Mouse (Mus musculus) cerebellum, adult 9-11 months (tissue): ENCODE measurements around the gene Gpr108.
"Not testable (repeated sequence)": the region's sequence is repeated elsewhere in the genome, so short reads cannot be mapped to it uniquely, and the experiment has no call there.

Experiments used
- DNase-seq: peaks from one replicate; pipeline ENCODE4 v3.0.0; 2022

Gpr108 gene

DNA sequence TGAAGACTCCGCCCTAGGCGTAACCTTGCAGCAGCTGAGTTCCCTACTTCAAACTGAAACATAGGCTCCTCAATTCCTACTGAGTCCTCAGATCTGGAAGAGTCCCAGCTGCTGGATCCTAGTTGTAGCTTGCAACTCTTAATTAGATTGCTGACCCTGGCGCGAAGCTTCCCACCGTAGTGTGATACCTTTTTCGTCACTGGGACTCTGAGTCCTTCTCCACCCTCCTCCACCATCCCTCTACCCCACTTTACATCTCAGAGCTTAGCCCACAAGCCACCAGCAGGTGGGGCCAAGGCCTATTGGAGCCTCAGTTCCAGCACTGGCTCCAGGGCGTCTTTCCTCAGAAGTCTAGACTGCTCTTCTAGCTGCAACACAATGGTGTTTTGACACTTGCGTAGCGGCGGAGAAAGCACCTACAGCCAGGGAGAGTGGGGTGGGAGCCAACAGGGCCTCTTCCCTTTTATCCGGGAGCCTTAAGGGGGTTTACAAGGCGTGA is at the start of gene Gpr108:
Gene Gpr108, minus strand, starts transcription at position 246 of the 499 bp plus-strand sequence.
- DNase-seq = peak; percentile 92

DNA sequence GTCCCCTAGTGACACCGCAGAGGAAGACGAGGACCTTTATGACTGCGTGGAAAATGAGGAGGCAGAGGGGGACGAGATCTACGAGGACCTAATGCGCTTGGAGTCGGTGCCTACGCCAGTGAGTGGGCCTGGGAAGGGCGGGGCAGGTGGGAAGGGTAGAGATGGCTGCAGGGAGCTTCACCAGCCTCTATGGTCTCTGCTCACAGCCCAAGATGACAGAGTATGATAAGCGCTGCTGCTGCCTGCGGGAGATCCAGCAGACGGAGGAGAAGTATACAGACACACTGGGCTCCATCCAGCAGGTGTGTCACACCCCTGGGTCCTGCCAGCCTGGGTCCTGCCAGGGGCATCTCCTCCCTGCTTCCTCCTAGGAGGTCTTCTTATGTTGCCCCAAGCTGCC is 48.8 kb upstream of the Gpr108 start:
- DNase-seq = no peak

DNA sequence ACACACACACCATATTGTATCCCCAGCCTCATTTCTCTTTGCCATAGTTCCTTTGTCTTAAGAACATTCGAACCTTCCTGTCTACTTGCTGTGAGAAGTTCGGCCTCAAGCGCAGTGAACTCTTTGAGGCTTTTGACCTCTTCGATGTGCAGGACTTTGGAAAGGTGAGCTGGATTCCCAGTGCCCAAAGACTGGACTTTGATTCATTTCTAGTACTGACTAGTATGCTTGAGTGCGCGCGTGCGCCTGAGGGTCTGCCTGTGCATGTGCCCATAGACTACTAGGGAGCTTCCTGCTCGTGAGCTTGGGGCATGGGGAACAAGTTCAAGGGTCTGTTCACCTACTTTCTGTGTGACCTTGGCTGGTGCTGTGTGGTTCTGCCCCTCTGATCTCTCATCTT is 47.7 kb upstream of the Gpr108 start:
- DNase-seq = no peak

DNA sequence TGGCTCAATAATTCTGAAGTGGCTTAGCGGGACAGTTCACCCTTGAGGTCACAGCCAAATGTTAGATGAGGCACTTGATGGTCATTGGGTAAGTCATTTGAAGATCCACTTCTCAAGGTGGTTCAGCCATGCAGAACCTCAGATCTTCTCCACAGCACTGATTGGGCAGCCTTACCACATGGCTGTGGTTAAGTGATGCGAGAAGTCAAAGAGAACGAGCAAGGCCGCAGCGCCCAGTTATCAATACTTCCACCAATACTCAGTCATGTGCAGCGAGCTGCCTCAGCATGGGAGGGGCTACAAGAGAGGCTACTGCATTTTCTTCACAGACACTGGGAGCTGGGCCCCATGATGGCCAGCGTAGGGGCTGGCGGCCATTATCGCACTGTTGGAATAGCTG is 44.7 kb upstream of the Gpr108 start:
- DNase-seq = no peak

DNA sequence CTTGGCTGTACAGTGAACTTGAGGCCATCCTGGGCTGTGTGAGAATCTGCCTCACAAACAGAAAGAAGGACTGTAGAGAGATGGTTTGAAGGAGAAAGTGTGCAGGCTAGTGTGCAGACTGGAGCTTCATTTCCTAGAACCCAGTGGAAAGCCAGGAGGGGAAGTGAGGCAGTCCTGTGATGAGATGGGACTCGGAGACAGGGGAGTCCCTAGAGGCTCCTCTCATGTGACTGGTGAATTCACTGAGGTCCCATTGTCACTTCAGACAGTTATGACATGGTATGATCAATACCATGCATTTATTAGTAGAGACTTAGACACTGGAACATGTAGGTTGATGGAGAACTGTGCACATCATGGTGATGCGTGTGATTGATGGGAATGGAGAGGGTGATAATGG is 44.1 kb upstream of the Gpr108 start:
- DNase-seq = no peak

DNA sequence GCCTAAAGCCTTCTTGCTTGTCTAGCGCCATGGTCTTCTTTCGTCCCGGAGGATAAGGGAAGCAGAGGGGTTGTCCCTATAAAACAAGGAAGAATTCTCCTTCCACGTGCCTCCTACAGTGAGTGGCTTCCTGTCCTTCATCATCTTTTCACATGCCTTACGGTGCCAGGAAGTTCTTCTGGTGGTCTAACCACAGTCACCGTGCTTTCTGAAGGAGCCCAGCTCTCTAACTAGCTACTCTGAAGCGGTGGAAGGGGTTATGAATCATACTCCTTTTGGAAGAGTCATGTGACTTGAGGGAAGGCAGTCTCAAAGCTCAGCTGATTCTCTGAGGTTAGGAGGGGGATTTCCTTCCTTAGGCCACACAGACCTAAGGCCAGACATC is 42.4 kb upstream of the Gpr108 start:
- DNase-seq = no peak

DNA sequence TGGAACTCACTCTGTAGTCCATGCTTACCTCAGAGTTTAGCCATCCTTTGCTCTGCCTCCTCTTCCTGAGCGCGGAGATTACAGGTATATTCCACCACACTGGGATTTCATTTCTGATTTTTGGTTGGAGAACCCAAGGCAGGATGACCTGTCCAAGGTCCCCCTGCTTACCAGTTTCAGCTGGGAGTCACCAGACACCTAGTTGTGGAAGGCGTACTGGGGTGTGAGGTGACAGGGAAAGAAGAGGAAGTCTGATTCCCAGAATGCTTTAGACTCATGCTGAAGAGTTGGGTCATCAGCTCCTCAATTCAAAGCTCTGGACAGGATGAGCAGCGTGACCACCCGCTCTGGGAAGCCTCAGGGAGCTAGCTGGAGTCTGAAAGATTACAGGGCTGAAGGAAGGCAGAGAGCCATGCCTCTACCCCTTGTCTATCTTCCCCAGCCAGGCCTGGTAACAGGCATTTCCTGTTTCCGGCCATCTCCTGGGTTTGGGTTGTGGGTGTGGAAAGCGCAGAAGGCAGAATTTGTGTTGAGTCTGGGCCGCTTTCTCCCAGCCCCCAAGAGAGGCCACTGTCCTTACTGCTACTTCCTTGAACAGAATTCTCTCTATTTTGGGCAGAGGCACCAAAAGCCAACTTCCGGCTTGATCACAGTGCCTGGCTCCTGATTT is 41.9 kb upstream of the Gpr108 start:
- no peak for DNase-seq

DNA sequence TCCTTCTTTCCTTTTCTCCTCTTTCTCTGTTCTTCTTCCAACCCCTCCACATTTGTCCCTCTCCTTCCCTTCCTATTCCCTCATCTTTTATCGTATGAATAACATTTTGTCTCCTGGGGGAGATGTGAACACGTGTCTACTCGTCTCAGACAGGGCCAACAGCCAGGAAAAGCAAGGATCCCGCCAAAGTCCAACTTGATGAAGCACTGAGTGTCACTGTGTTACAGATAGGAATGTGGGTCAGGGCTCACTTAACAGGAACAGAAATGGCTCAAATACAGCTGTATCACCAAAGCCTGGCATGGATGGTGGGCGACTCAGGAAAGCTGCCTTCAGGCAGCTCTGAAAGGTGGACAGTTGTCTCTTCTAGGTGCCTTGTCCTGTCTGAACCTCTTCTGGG is 41.0 kb upstream of the Gpr108 start:
- DNase-seq = no peak

DNA sequence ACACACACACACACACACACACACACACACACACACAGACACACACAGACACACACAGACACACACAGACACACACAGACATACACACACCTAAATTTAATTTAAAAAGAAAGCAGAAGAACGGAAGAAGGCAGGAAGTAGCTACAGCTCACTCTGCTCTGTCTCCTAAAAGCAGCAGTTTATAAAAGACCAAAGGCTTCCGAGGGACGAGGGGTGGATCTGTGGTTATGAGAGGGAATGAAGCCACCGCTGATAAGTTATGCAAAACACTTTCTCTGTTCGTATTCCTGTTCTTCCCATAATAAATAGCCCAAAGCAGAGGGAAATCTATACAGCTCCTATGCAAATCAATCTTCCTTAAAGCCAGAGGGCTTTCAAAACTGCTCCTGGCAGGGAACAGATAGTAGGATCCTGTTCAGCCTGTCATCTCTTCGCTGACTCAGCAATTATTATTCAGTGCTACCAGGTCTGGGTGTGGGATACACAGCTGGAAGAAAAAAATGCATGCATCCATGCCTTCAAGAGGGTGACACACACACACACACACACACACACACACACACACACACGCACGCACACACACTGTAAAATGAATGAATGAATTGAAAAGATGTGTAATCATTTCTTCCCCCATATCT is 38.6 kb upstream of the Gpr108 start:
- no peak for DNase-seq

DNA sequence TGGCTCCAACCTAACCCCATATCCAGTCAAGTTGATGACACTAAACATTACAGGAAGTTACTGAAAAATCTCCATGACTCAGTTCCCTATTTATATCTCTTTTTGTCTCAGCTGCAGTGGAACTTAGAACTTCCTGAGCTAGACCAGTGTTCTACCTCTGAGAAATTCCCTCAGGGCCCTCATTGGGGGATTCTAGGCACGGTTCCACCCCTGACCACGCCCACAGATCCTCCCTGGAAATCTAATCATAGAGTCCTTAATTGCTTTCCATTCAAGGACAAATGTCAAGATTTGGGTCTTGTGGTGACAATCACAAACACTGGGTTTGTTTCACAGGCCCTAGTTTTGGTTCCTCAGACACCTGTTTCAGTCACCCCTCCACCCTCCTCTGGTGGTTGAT is 36.8 kb upstream of the Gpr108 start:
- DNase-seq = no peak

DNA sequence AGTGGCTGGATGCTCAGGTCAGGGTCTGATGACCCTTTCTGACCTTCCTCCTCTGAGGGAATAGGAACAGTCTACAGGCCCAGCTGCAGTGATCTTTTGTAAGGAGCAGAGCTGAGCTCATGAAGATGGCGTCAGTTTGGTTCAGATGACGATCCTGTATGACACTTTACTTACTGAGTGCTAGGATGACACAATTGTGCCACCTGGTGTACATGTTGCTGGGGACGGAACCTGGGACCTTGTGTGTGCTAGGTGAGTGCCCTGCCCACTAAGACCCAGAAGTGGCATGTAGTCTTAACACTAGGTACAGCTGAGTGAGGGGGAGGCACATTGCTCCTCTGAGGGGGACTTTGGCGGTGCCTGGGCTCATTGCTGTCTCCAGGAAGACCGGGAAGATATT is 35.7 kb upstream of the Gpr108 start:
- DNase-seq = no peak

DNA sequence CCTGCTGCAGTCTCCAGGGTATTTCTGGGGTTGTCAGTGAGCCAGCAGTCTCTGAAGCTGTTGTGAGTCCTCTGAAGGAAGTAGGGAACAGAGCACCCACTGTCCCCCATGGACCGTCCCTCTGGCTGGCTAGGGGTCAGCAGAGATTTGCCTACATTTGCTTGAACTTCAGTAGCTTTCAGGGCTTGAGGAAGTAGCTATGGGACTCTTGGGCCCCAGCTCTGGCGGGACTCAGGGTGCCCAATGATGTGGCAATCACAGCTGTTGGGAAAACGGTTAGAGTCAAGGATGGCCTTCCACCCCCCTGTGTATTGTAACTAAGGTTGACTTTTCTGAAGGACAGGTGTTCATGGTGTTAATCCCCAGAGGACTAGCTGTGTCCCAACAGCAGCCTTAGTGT is 32.2 kb upstream of the Gpr108 start:
- DNase-seq = no peak

DNA sequence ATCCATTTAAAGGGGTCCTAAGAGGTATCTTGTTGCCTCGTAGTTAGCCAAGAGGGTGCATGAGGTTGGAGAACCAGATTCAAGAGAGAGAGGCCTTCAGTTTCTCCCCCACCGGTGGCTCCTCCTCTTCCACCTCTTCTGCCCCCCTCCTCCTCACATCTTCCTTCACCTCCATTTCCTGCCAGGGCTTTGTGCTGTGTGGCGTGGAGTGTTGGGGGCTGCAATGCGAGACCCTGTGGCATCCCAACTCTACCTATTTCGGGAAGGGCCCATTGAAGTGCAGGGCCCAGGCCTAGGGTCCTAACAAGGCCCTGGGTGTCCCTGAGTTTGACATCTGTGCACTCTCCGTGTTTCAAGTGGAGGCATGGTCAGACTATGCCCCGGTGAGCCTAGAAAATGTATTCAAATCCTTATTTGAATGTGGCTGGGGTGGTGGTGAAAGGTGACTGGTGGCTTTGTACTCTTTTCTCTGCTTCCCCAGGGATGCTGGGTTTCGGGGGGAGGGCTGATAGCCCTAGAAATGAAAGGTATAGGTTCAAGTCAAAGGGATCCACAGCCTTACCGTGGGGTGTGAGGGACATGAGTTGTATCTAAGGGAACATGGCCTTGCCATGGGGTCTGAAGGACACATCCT is 31.5 kb upstream of the Gpr108 start:
- DNase-seq = no peak

DNA sequence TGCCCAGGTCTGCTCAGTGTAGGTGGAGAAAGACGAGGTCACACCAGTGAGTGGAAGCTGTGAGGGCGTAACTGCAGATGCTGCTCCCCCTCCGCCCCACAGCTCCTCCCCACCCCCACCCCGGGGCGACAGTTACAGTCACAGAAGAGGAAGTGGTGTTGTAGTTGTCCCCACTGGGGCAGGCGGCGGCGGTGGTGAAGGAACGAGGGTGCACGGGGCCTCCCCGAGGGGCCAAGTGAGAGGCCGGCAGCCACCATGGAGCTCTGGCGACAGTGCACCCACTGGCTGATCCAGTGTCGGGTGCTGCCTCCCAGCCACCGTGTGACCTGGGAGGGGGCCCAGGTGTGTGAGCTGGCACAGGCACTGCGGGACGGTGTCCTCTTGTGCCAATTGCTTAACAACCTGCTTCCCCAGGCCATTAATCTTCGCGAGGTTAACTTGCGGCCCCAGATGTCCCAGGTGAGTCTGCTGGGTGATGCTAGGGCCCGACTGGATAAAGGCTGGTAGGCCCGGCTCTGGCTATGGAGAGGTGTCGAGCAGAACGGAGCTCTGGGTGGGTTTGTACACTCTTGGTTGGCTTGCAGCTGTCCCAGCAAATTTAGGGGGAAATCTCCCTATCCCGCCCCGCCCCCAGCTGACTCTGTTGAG is 30.8 kb upstream of the Gpr108 start, which contains the start of gene Vav1:
Gene Vav1, plus strand, starts transcription at position 158 of the 648 bp plus-strand sequence.
- DNase-seq = peak; percentile 44

DNA sequence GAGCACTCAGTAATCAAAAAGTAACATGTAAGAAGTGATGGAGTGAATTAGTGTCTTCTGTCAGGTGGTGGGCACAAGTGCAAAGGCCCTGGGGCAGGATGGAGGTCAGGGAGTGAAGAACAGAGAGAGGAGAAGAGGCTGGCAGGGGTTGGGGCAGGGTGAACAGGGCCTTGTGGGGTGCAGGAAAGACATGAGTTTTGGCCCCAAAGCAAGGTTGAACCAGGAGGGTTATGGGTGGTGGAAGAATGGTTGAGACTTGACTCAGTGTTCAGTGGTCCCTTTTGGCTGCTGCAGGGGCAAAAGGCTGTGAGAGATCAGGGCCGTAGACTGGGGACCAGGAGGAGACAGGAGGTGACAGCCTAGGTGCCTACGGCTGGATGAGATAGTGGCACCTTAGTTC is 30.3 kb upstream of the Gpr108 start:
- DNase-seq = no peak

DNA sequence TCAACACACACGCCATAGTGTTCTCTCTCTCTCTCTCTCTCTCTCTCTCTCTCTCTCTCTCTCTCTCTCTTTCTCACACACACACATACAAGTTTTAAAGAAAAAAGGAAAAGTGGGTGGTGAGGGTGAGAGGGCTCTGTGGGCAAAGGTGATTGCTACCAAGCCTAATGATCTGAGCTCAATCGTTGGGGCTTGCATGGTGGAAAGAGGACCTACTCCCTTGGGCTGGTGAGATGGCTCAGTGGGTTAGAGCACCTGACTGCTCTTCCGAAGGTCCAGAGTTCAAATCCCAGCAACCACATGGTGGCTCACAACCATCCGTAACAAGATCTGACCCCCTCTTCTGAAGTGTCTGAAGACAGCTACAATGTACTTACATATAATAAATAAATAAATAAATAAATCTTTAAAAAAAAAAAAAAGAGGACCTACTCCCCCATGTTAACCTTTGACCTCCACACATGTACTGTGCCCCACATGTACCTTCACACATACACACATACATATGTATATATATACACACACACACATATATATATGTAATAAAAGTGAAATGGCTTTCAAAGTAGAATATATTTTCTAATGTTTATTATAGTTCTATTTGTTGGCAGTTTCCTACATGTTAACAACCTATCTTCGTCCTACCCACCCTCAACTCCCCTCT is 29.5 kb upstream of the Gpr108 start:
- not testable (repeated sequence) for DNase-seq

DNA sequence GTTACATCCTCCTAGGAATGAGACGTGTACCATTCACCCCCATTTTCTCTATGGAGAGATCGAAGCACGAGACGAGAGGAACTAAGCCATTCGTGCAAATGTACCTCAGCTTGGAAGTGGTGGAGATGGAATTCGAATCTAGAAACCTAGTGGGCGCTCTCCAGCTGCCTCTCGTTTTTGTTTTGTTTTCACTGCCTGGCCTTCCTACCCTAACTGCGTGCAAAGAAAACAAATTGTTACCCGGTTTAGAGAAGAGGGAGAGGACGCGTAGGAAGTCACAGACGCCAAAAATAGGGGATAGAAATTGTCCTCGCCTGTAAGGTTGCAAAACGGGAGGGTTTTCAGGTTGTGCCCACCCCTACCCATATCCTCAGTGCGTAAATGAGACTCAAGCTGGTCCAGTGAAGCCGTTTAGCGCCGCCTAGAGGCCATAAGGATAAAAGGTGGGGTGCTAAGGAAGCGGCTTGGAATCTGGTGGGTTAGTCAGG is 28.4 kb upstream of the Gpr108 start:
- DNase-seq = peak; percentile 84

DNA sequence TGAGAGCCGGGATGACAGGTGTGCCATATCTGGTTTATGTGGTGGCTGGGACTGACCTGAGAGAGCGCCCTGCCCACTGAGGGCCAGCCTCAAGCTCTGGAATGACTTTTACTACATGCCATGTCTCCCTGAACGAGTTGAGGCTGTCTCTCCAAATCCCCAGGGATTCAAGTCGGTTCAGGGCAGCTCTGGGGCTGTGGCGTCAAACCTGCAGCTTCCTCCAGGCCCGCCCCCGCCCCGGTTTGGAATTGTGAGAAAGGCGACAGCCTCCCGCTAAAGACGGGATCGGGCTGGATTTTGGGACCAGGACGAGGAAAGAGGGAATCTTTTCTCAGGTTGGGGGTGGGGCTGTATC is 27.7 kb upstream of the Gpr108 start:
- peak; percentile 63 for DNase-seq

DNA sequence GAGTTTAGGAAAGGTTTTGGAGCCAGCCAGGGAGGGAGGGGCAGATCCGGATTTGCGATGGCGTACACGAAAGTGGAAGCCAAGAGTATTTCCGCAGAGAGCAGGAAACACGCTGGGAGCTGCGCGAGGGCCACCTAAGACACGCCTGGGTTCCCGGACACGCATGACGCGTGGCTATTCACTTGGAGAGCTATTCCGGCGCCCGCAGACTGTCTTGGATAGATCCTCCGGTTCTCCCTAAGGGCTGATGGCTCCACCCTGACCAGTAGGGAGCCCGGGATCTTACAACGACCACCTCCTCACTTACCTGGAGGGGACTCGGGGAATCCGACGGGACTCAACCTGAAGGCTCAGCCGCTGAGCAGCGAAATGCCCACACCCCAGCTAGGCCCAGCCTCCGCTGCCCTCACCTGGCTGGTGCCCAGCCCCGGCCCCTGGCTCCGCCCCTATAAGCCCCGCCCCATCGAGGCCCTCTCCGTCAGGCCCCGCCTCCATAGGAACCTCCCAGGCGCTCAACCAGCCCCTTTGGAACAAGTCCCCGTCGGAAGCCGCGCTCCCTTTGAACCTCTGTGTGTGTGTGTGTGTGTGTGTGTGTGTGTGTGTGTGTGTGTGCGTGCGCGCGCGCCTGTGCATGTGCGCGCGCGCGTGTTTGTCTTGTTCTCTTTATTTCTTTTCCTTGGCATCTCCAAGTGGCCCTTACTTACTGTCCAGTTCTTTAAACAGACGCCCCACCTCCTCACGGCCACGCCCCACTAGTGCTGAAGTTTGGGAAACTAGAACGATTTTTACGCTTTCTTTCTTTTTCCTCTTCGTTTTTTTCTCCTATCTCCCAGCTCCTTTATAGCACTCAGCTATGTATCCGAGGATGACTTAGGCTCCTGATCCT is 27.1 kb upstream of the Gpr108 start:
- peak; percentile 87 for DNase-seq

DNA sequence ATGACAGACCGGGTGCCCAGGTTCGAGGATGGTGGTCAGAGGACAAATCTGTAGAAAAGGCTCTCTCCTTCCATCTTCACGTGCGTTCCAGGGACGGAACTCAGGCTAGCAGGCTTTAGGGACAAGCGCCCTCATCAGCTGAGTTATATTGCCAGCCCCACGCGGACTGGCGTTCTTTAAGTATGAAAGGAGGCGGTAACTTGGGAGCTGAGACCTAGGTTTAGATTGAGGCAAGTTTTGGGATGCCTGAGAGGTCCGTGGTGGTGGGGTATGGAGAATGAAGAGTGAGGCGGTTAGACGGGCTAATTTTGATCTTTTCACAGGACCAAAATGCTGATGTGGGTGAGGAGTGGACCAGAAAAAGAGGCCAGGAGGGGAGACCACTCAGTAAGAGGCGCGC is 26.4 kb upstream of the Gpr108 start:
- DNase-seq = no peak

DNA sequence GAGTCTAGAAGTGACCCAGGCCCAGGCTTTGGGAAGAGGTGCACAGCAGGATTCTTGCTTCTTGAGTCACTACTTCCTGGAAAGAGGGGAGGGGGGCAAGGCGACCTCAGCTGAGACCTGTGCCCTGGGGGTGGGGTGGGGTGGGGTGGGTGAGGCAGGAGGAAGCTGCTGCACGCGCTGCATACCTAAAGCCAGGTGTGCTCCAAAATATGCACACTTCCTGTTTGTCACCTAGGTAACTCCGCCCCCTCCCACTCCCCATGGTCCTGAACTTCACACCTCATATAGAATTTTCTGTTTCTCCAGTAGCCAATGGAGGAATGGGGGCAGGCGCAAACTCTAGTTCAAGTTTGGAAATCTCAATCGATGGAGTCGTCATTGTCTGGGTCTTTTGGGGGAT is 25.6 kb upstream of the Gpr108 start:
- no peak for DNase-seq

DNA sequence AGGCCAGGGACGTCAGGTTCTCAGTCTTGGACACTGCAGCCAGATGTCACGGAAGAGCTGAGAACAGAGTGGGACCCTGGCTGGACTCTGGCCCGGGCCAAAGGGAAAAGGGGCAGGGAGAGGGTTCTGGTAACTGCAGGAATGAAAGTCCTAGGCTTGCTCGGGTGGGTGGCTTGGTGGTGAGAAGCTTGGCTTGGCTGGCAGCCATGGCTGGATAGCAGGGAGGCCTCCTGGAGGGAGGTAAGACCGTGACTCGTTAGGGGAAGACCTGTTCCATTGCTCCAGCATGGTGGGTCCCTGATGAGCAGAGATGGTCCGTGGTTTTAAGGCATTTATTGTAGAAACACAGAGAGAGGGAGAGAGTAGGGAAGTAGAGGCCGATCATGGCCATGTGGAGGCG is 23.1 kb upstream of the Gpr108 start:
- DNase-seq = no peak
